Mouse (Mus musculus): Measurements from ENCODE around the gene Rgs4. TPM values are rescaled to one million over a fixed set of nuclear protein-coding genes. Genes with fewer than 3 reads are reported as not detected.

Rgs4 gene
- polyA plus RNA-seq, 2 experiments: 2.6 to 4.1 TPM

DNA sequence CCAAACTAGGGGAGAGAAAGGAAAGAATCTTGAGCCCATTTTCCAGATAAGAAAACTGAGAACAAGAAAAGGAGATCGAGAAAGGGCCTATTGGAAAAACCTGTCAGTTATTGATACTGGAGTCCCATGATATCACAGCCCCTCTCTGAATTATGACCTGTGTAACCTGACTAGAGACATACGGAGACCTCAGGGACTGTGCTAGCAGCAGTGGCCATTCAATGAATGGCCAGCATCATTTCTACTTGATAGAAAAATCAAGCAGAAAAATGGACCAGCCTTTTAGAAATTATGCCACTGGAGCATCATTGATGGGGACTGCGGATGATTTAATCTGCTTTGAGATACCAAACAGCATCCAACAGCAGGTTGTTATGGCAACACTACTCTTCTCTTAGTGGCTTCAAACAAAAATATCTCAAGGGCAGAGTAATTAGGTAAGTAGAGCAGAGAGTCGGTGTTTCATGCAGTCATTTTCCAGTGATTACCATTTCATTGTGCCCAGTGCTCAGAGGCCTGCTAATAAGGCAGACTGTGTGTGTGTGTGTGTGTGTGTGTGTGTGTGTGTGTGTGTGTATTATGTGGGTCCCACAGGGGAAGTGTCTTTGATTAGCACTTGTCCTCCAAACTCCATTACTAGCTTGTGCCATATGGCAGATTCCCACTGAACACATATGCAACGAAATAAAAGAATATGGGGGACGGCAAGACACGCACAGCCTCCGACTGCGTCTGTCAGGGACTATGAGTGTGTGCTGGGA lies 16.6 kb upstream of the Rgs4 start:
- 80% methylated on average over 9 of the region's 9 CpGs for WGBS
- ATAC-seq (ENCODE audit: low FRiP score, low read depth) (no peak), DNase-seq (ENCODE audit: low spot score) (no peak)
- Histone ChIP-seq H3K36me3 (ENCODE audit: control insufficient read depth, insufficient read depth, low read length) (no peaks in the 10 kb centered on the region), H3K4me2 (replicated peaks; ENCODE audit: low read depth, low read length, severe bottlenecking) (no peak overlapping the region), H3K27me3 (ENCODE audit: control insufficient read depth, insufficient read depth, low read length) (no peaks in the 10 kb centered on the region), H3K9ac (ENCODE audit: low read depth, low read length, severe bottlenecking) (no peak overlapping the region), H3K4me3 (replicated peaks; ENCODE audit: low read length) (no peak overlapping the region), H3K4me1 (ENCODE audit: control insufficient read depth, insufficient read depth, low read length) (no peaks in the 10 kb centered on the region), H3K9me3 (ENCODE audit: control insufficient read depth, low read length) (no peaks in the 10 kb centered on the region), H3K27ac (replicated peaks; ENCODE audit: low read depth, low read length) (no peak overlapping the region)
- TF ChIP-seq POLR2A (IDR thresholded peaks at IDR 0.05; ENCODE audit: borderline replicate concordance, extremely low read depth, insufficient read depth, insufficient read length): no peak

DNA sequence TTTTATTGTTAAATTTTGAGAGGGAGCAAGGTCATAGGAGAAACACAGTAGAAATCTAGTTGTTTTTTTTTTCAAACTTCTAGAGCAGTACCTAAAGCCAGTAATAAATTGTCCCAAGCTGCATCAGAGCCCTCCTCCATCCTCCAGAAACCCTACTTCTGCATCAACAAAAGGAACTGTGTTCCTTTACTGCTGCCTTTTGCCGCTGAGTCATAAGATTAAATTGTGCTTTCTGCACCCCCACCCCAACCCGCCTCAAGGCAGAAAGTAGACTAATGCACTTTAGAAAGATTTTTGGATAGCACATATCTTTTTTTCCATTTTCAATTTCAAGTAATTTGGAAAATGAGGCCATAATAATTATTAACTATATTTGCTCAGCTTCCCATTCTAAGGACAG lies 15.1 kb upstream of the Rgs4 start:
- Histone ChIP-seq H3K36me3 (ENCODE audit: control insufficient read depth, insufficient read depth, low read length) (no peaks in the 10 kb centered on the region), H3K9me3 (ENCODE audit: control insufficient read depth, low read length) (no peaks in the 10 kb centered on the region), H3K4me1 (ENCODE audit: control insufficient read depth, insufficient read depth, low read length) (no peaks in the 10 kb centered on the region), H3K4me3 (replicated peaks; ENCODE audit: low read length) (no peak overlapping the region), H3K9ac (ENCODE audit: low read depth, low read length, severe bottlenecking) (no peak overlapping the region), H3K27me3 (ENCODE audit: control insufficient read depth, insufficient read depth, low read length) (no peaks in the 10 kb centered on the region), H3K4me2 (replicated peaks; ENCODE audit: low read depth, low read length, severe bottlenecking) (no peak overlapping the region), H3K27ac (replicated peaks; ENCODE audit: low read depth, low read length) (no peak overlapping the region)
- WGBS: 84% methylated on average over 2 of the region's 2 CpGs
- no peak for DNase-seq (ENCODE audit: low spot score)
- no peak for ATAC-seq (ENCODE audit: low FRiP score, low read depth)
- TF ChIP-seq POLR2A (IDR thresholded peaks at IDR 0.05; ENCODE audit: borderline replicate concordance, extremely low read depth, insufficient read depth, insufficient read length): no peak

GRCm38 (mm10) chr1:169756532-169756931 lies 9.1 kb upstream of the Rgs4 start:
- Histone ChIP-seq H3K4me2 (replicated peaks; ENCODE audit: low read depth, low read length, severe bottlenecking) (no peak overlapping the region), H3K27ac (replicated peaks; ENCODE audit: low read depth, low read length) (no peak overlapping the region), H3K9me3 (ENCODE audit: control insufficient read depth, low read length) (no peaks in the 10 kb centered on the region), H3K4me3 (replicated peaks; ENCODE audit: low read length) (no peak overlapping the region), H3K9ac (ENCODE audit: low read depth, low read length, severe bottlenecking) (no peak overlapping the region), H3K27me3 (ENCODE audit: control insufficient read depth, insufficient read depth, low read length) (no peaks in the 10 kb centered on the region), H3K4me1 (ENCODE audit: control insufficient read depth, insufficient read depth, low read length) (no peaks in the 10 kb centered on the region), H3K36me3 (ENCODE audit: control insufficient read depth, insufficient read depth, low read length) (no peaks in the 10 kb centered on the region)
- WGBS: 93% methylated on average over 1 of the region's 3 CpGs
- DNase-seq (ENCODE audit: low spot score) (no peak), ATAC-seq (ENCODE audit: low FRiP score, low read depth) (no peak)
- no peak for TF ChIP-seq POLR2A (IDR thresholded peaks at IDR 0.05; ENCODE audit: borderline replicate concordance, extremely low read depth, insufficient read depth, insufficient read length)

DNA sequence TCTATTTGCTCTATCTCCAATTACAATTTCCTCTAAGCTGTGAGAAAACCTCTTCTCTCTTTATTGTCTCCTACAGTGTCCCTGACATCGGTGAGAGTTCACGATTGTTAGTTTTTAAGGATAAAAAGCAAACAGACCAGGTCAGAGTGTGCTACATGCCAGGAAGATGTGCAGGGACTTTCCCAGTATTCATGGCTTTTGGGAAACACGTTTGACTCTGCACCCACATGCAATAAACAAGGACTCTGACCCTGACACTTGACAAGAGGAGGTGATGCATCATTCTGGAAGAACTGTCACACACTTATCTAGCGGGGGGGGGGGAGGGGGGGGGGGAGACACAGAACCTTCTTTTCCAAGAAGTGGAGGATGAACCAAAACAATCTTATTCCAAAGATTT lies 5.0 kb upstream of the Rgs4 start:
- Histone ChIP-seq H3K27me3 (ENCODE audit: control insufficient read depth, insufficient read depth, low read length) (0 out of 2 replicates have a peak, but pooled peaks cover 9% of the 10 kb centered on the region), H3K36me3 (ENCODE audit: control insufficient read depth, insufficient read depth, low read length) (no peaks in the 10 kb centered on the region), H3K4me1 (ENCODE audit: control insufficient read depth, insufficient read depth, low read length) (no peaks in the 10 kb centered on the region), H3K4me3 (replicated peaks; ENCODE audit: low read length) (no peak overlapping the region), H3K9me3 (ENCODE audit: control insufficient read depth, low read length) (no peaks in the 10 kb centered on the region), H3K4me2 (replicated peaks; ENCODE audit: low read depth, low read length, severe bottlenecking) (no peak overlapping the region), H3K9ac (ENCODE audit: low read depth, low read length, severe bottlenecking) (no peak overlapping the region), H3K27ac (replicated peaks; ENCODE audit: low read depth, low read length) (no peak overlapping the region)
- no peak for DNase-seq (ENCODE audit: low spot score)
- TF ChIP-seq POLR2A (IDR thresholded peaks at IDR 0.05; ENCODE audit: borderline replicate concordance, extremely low read depth, insufficient read depth, insufficient read length): no peak
- no peak for ATAC-seq (ENCODE audit: low FRiP score, low read depth)
- 47% methylated on average over 3 of the region's 4 CpGs for WGBS

- Histone ChIP-seq H3K27ac (replicated peaks; ENCODE audit: low read depth, low read length) (no peak overlapping the region), H3K4me3 (replicated peaks; ENCODE audit: low read length) (no peak overlapping the region), H3K9ac (ENCODE audit: low read depth, low read length, severe bottlenecking) (no peak overlapping the region), H3K4me1 (ENCODE audit: control insufficient read depth, insufficient read depth, low read length) (no peaks in the 10 kb centered on the region), H3K9me3 (ENCODE audit: control insufficient read depth, low read length) (no peaks in the 10 kb centered on the region), H3K27me3 (ENCODE audit: control insufficient read depth, insufficient read depth, low read length) (peaks cover 16% of the 10 kb centered on the region; the same call in 1 of the 2 replicates), H3K36me3 (ENCODE audit: control insufficient read depth, insufficient read depth, low read length) (no peaks in the 10 kb centered on the region), H3K4me2 (replicated peaks; ENCODE audit: low read depth, low read length, severe bottlenecking) (no peak overlapping the region)
- WGBS: 60% methylated on average over 5 of the region's 5 CpGs
- DNase-seq (ENCODE audit: low spot score) (no peak), ATAC-seq (ENCODE audit: low FRiP score, low read depth) (no peak)
- TF ChIP-seq POLR2A (IDR thresholded peaks at IDR 0.05; ENCODE audit: borderline replicate concordance, extremely low read depth, insufficient read depth, insufficient read length): no peak
These were observed 997 bp upstream of the Rgs4 start for GRCm38 (mm10) chr1:169748439-169748838.
